In genomic region chr10:54244995-54245394, GRCm38 (mm10) we compare ENCODE assay signal across 29 mouse cellular contexts.
"Had no signal": no experiment of that assay in that cellular context is flagged by ENCODE, and none has a peak within 500 bp of the region (broad histone marks: within the 10 kb centered on the region; RNA-seq: fewer than 3 reads in every experiment).

No protein-coding gene starts in this region.

- DNase-seq: left cerebral cortex, postnatal 4 days; liver; liver, embryonic 13.5 days; liver, postnatal 0 days; lung, adult 18-20 months; lung, adult 2 months; lung, embryonic 14.5 days; lung, postnatal 10 days; lung, postnatal 14 days; lung, postnatal 36 days; lung, postnatal 4 days; midbrain, embryonic 14.5 days had no signal

- H3K9ac ChIP-seq: limb, embryonic 12.5 days; limb, embryonic 13.5 days; limb, embryonic 15.5 days; liver, embryonic 12.5 days; liver, embryonic 13.5 days; liver, embryonic 14.5 days; liver, embryonic 15.5 days; liver, postnatal 0 days; lung, embryonic 14.5 days; lung, embryonic 15.5 days; midbrain, embryonic 12.5 days; midbrain, embryonic 13.5 days; midbrain, embryonic 15.5 days had no signal

- H3K36me3 ChIP-seq: limb, embryonic 10.5 days; limb, embryonic 12.5 days; limb, embryonic 13.5 days; limb, embryonic 15.5 days; liver, embryonic 12.5 days; liver, embryonic 13.5 days; liver, embryonic 15.5 days; lung, embryonic 15.5 days; midbrain, embryonic 10.5 days; midbrain, embryonic 12.5 days; midbrain, embryonic 13.5 days; midbrain, embryonic 15.5 days had no signal

- H3K4me3 ChIP-seq: limb, embryonic 10.5 days; limb, embryonic 12.5 days; limb, embryonic 13.5 days; limb, embryonic 15.5 days; liver, embryonic 12.5 days; liver, embryonic 13.5 days; liver, embryonic 15.5 days; lung, embryonic 15.5 days; megakaryocyte, embryonic 14.5 days; midbrain, embryonic 10.5 days; midbrain, embryonic 12.5 days; midbrain, embryonic 13.5 days; midbrain, embryonic 15.5 days; myocyte had no signal

- H3K4me1 ChIP-seq: limb, embryonic 12.5 days; limb, embryonic 15.5 days; liver, embryonic 12.5 days; liver, embryonic 13.5 days; liver, embryonic 15.5 days; lung, embryonic 15.5 days; megakaryocyte, embryonic 14.5 days; midbrain, embryonic 10.5 days; midbrain, embryonic 12.5 days; midbrain, embryonic 13.5 days; midbrain, embryonic 15.5 days had no signal

- H3K9me3 ChIP-seq: limb, embryonic 10.5 days; limb, embryonic 12.5 days; limb, embryonic 13.5 days; limb, embryonic 15.5 days; liver, embryonic 12.5 days; liver, embryonic 13.5 days; liver, embryonic 15.5 days; lung, embryonic 15.5 days; megakaryocyte, embryonic 14.5 days; midbrain, embryonic 10.5 days; midbrain, embryonic 12.5 days; midbrain, embryonic 13.5 days; midbrain, embryonic 15.5 days had no signal

- H3K27me3 ChIP-seq: limb, embryonic 12.5 days; limb, embryonic 13.5 days; limb, embryonic 15.5 days; liver, embryonic 12.5 days; liver, embryonic 13.5 days; liver, embryonic 15.5 days; lung, embryonic 15.5 days; megakaryocyte, embryonic 14.5 days; midbrain, embryonic 12.5 days; midbrain, embryonic 13.5 days; midbrain, embryonic 15.5 days had no signal

- H3K27ac ChIP-seq: limb, embryonic 10.5 days; limb, embryonic 12.5 days; limb, embryonic 13.5 days; limb, embryonic 15.5 days; liver, embryonic 12.5 days; liver, embryonic 13.5 days; liver, embryonic 14.5 days; liver, embryonic 15.5 days; lung, embryonic 15.5 days; macrophage; midbrain, embryonic 10.5 days; midbrain, embryonic 12.5 days; midbrain, embryonic 13.5 days; midbrain, embryonic 15.5 days had no signal

- H3K4me2 ChIP-seq: limb, embryonic 12.5 days; limb, embryonic 13.5 days; limb, embryonic 15.5 days; liver, embryonic 11.5 days; liver, embryonic 12.5 days; liver, embryonic 13.5 days; liver, embryonic 15.5 days; lung, embryonic 14.5 days; lung, embryonic 15.5 days; midbrain, embryonic 11.5 days; midbrain, embryonic 12.5 days; midbrain, embryonic 13.5 days; midbrain, embryonic 15.5 days had no signal
